Mouse (Mus musculus) CH12.LX (cell line): ENCODE data around the gene Six1. TPM values are rescaled to one million over a fixed set of nuclear protein-coding genes. Genes with fewer than 3 reads are reported as not detected.

Experiments used
- DNase-seq: peaks from one replicate; pipeline ENCODE4 v3.0.0-alpha.2; 2013; ENCODE audit errors: extremely low read depth
- H3K27ac ChIP-seq: 2 replicates; pipeline ENCODE4 v1.5.1; 2012; ENCODE audit warnings: low read depth, mild to moderate bottlenecking, control low read depth, moderate library complexity; ENCODE audit not compliant: insufficient read depth
- H3K27me3 ChIP-seq: replicated peaks from 2 replicates; pipeline ENCODE3; 2012; ENCODE audit warnings: inconsistent platforms
- H3K36me3 ChIP-seq, 2 experiments: replicated peaks in 1 of 2; 2 replicates each; pipeline versions ENCODE3 to v1.6.1; 2012; ENCODE audit warnings: inconsistent platforms in 1 of 2, low read length in 1 of 2, mild to moderate bottlenecking in 1 of 2, mixed read lengths in 1 of 2, moderate library complexity in 1 of 2; ENCODE audit not compliant: control insufficient read depth in 1 of 2, insufficient read depth in 1 of 2
- H3K4me1 ChIP-seq, 2 experiments: 2 replicates each; pipeline ENCODE4 v1.6.1; 2012; ENCODE audit warnings: inconsistent platforms in 1 of 2, moderate library complexity in 1 of 2; ENCODE audit not compliant: insufficient read depth in 2 of 2, control insufficient read depth in 1 of 2
- H3K4me2 ChIP-seq: 2 replicates; pipeline ENCODE4 v1.6.1; 2012; ENCODE audit warnings: low read depth, mild to moderate bottlenecking, control low read depth; ENCODE audit not compliant: poor library complexity, insufficient read depth, severe bottlenecking
- H3K4me3 ChIP-seq, 3 experiments: fragments of 150-350 bp in 1 of 3; sonication (generic) in 1 of 3; replicated peaks in 1 of 3; 2 replicates each; pipeline versions ENCODE3 to v1.5.1; 2011 to 2012; ENCODE audit warnings: low read depth in 2 of 3, low read length in 2 of 3, mild to moderate bottlenecking in 2 of 3, moderate library complexity in 2 of 3, control low read depth in 1 of 3, improper control_type of control experiment in 1 of 3, inconsistent platforms in 1 of 3, mixed read lengths in 1 of 3; ENCODE audit not compliant: poor library complexity in 1 of 3
- H3K79me2 ChIP-seq: replicated peaks from 2 replicates; pipeline ENCODE4 v1.6.1; 2012; ENCODE audit warnings: mild to moderate bottlenecking, moderate library complexity; ENCODE audit not compliant: control insufficient read depth, poor library complexity, insufficient read depth, severe bottlenecking; ENCODE audit errors: extremely low read depth
- H3K9ac ChIP-seq: 2 replicates; pipeline ENCODE4 v1.6.1; 2012; ENCODE audit warnings: low read depth, mild to moderate bottlenecking, control low read depth, moderate library complexity; ENCODE audit not compliant: insufficient read depth
- H3K9me3 ChIP-seq: replicated peaks from 2 replicates; pipeline ENCODE3; 2012; ENCODE audit warnings: low read length, inconsistent platforms, mixed read lengths
- BHLHE40 ChIP-seq: IDR thresholded peaks from 2 replicates; pipeline ENCODE4 v1.6.1; 2011; ENCODE audit warnings: mild to moderate bottlenecking, low read depth, low read length, improper control_type of control experiment
- CHD1 ChIP-seq: IDR thresholded peaks from 2 replicates; pipeline ENCODE4 v1.6.1; 2012; ENCODE audit warnings: low read depth, low read length, improper control_type of control experiment, inconsistent platforms
- CTCF ChIP-seq, 2 experiments: IDR thresholded peaks in 1 of 2; conservative IDR thresholded peaks in 1 of 2; 2 replicates each; pipeline ENCODE4 v1.5.1; 2011 to 2012; ENCODE audit warnings: low read depth in 2 of 2, low read length in 2 of 2, improper control_type of control experiment in 1 of 2, inconsistent platforms in 1 of 2, mild to moderate bottlenecking in 1 of 2, moderate library complexity in 1 of 2
- E2F4 ChIP-seq: IDR thresholded peaks from 2 replicates; pipeline ENCODE4 v1.6.1; 2011; ENCODE audit warnings: low read depth, low read length, improper control_type of control experiment; ENCODE audit not compliant: insufficient replicate concordance
- ETS1 ChIP-seq: conservative IDR thresholded peaks from 2 replicates; pipeline ENCODE4 v1.6.1; 2012; ENCODE audit warnings: low read depth, mild to moderate bottlenecking, inconsistent platforms, low read length, improper control_type of control experiment, moderate library complexity
- GABPA ChIP-seq: IDR thresholded peaks from 2 replicates; pipeline ENCODE4 v1.6.1; 2012; ENCODE audit warnings: low read depth, low read length, improper control_type of control experiment, inconsistent platforms; ENCODE audit not compliant: insufficient replicate concordance
- HCFC1 ChIP-seq: IDR thresholded peaks from 2 replicates; pipeline ENCODE4 v1.6.1; 2012; ENCODE audit warnings: low read depth, mild to moderate bottlenecking, inconsistent platforms, low read length, improper control_type of control experiment
- IRF4 ChIP-seq: IDR thresholded peaks from 2 replicates; pipeline ENCODE4 v1.6.1; 2014; ENCODE audit warnings: low read depth, mild to moderate bottlenecking, inconsistent platforms, low read length, improper control_type of control experiment
- MAX ChIP-seq: IDR thresholded peaks from 2 replicates; pipeline ENCODE4 v1.6.1; 2011; ENCODE audit warnings: low read length, improper control_type of control experiment
- MEF2A ChIP-seq: IDR thresholded peaks from 2 replicates; pipeline ENCODE4 v1.6.1; 2014; ENCODE audit warnings: low read depth, mild to moderate bottlenecking, inconsistent platforms, low read length, improper control_type of control experiment, borderline replicate concordance
- MXI1 ChIP-seq: IDR thresholded peaks from 2 replicates; pipeline ENCODE4 v1.6.1; 2011; ENCODE audit warnings: mild to moderate bottlenecking, low read depth, low read length, improper control_type of control experiment
- MYC ChIP-seq: IDR thresholded peaks from 2 replicates; pipeline ENCODE4 v1.6.1; 2011; ENCODE audit warnings: low read depth, mild to moderate bottlenecking, improper control_type of control experiment, low read length
- NRF1 ChIP-seq: IDR thresholded peaks from 2 replicates; pipeline ENCODE4 v1.6.1; 2014; ENCODE audit warnings: low read depth, mild to moderate bottlenecking, inconsistent platforms, low read length, improper control_type of control experiment, moderate library complexity
- PAX5 ChIP-seq: IDR thresholded peaks from 2 replicates; pipeline ENCODE4 v1.6.1; 2012; ENCODE audit warnings: low read length, inconsistent platforms, mixed read lengths
- POLR2A ChIP-seq: IDR thresholded peaks from 2 replicates; pipeline ENCODE4 v1.6.1; 2011; ENCODE audit warnings: low read depth, mild to moderate bottlenecking, improper control_type of control experiment, low read length
- RCOR1 ChIP-seq: conservative IDR thresholded peaks from 2 replicates; pipeline ENCODE4 v1.6.1; 2012; ENCODE audit warnings: low read depth, mild to moderate bottlenecking, inconsistent platforms, low read length, improper control_type of control experiment
- SIN3A ChIP-seq: IDR thresholded peaks from 2 replicates; pipeline ENCODE4 v1.6.1; 2012; ENCODE audit warnings: low read length, improper control_type of control experiment, inconsistent platforms
- SMC3 ChIP-seq: IDR thresholded peaks from 2 replicates; pipeline ENCODE4 v1.6.1; 2011; ENCODE audit warnings: low read depth, low read length, improper control_type of control experiment
- TBP ChIP-seq: conservative IDR thresholded peaks from 2 replicates; pipeline ENCODE4 v1.6.1; 2011; ENCODE audit warnings: low read depth, low read length, improper control_type of control experiment
- TCF12 ChIP-seq: IDR thresholded peaks from 2 replicates; pipeline ENCODE4 v1.6.1; 2014; ENCODE audit warnings: low read depth, mild to moderate bottlenecking, inconsistent platforms, low read length, improper control_type of control experiment
- UBTF ChIP-seq: IDR thresholded peaks from 2 replicates; pipeline ENCODE4 v1.6.1; 2012; ENCODE audit warnings: low read depth, mild to moderate bottlenecking, inconsistent platforms, low read length, improper control_type of control experiment, moderate library complexity
- USF1 ChIP-seq: IDR thresholded peaks from 2 replicates; pipeline ENCODE4 v1.6.1; 2014; ENCODE audit warnings: low read depth, mild to moderate bottlenecking, inconsistent platforms, low read length, improper control_type of control experiment
- USF2 ChIP-seq: conservative IDR thresholded peaks from 2 replicates; pipeline ENCODE4 v1.6.1; 2011; ENCODE audit warnings: low read depth, low read length, improper control_type of control experiment
- ZC3H11A ChIP-seq: IDR thresholded peaks from 2 replicates; pipeline ENCODE4 v1.6.1; 2012; ENCODE audit warnings: low read depth, mild to moderate bottlenecking, inconsistent platforms, low read length, improper control_type of control experiment
- dilution Hi-C: fragments of 300-500 bp; cut with MboI; formaldehyde crosslinking; loops from 2 replicates; pipeline ENCODE4 v1.14.3; 2020; ENCODE audit warnings: low sequenced_read_pairs; ENCODE audit not compliant: extremely low pct_unique_long_range_greater_than_20kb, extremely low pct_ligation_motif_present
- in situ Hi-C: fragments of 300-500 bp; cut with MboI; formaldehyde crosslinking; loops from 3 replicates; pipeline ENCODE4 v1.14.3; 2019; ENCODE audit warnings: low sequenced_read_pairs, low pct_ligation_motif_present, low pct_unique_long_range_greater_than_20kb, mixed read lengths
- polyA plus RNA-seq: library from polyadenylated mRNA; unstranded; fragments of >175 nt; gene quantifications from 2 replicates; pipeline ENCODE4 v1.2.1, GENCODE M21; 2012; ENCODE audit warnings: low read depth; ENCODE audit not compliant: insufficient read length
- total RNA-seq, 2 experiments: library from RNA; depleted of rRNA; stranded (reverse); fragments of 300-350 nt in 1 of 2; fragments of >200 nt in 1 of 2; gene quantifications; 2 replicates each; pipeline ENCODE4 v1.2.3; 2012 to 2014

The Six1 gene
- total and polyA plus RNA-seq, 3 experiments = 7.9 to 16.5 (median 9.5) TPM

- peak; percentile 39 for DNase-seq
- dilution Hi-C loops (no loop called here), in situ Hi-C loops (loop anchor here (25.0 kb wide), 1 partner anchor 266 kb away; no protein-coding TSS in a partner anchor)
- H3K27ac ChIP-seq = peak overlapping the region; percentile 66
- H3K9ac ChIP-seq = peak overlapping the region; percentile 91
- H3K36me3 ChIP-seq = peaks cover 0 to 10% of the 10 kb centered on the region in 2 experiments
- H3K27me3 ChIP-seq = peaks cover 35% of the 10 kb centered on the region
- H3K9me3 ChIP-seq = no peaks in the 10 kb centered on the region
- H3K79me2 ChIP-seq = peaks cover 24% of the 10 kb centered on the region
- H3K4me3 ChIP-seq = peak overlapping the region; percentile 75 to 87 (median 85)
- peak; percentile 6; the same call in 1 of the 2 replicates for TF ChIP-seq CHD1
- TF ChIP-seq E2F4 = no peak
- no peak for TF ChIP-seq ETS1
- TF ChIP-seq IRF4 = no peak; the same call in 1 of the 2 replicates
- TF ChIP-seq PAX5 = no peak
- no peak for TF ChIP-seq USF2
- 0 out of 2 replicates have a peak, but pooled peaks have one; percentile 12 for TF ChIP-seq NRF1
- TF ChIP-seq BHLHE40 = peak; percentile 65
- TF ChIP-seq POLR2A = 0 out of 2 replicates have a peak, but pooled peaks have one; percentile 12
- TF ChIP-seq MEF2A = no peak; the same call in 1 of the 2 replicates
- peak in 1 of 2 experiments; percentile 44; a peak in 2 of 4 replicates for TF ChIP-seq CTCF (conservative IDR thresholded peaks at IDR 0.05 in 1 of 2, IDR thresholded peaks at IDR 0.05 in 1 of 2; ENCODE audit: low read depth in 2 of 2, low read length in 2 of 2)
- TF ChIP-seq MAX = 0 out of 2 replicates have a peak, but pooled peaks have one; percentile 4
- peak; percentile 86 for TF ChIP-seq MXI1
- 0 out of 2 replicates have a peak, but pooled peaks have one; percentile 24 for TF ChIP-seq MYC
- TF ChIP-seq SMC3 = peak; percentile 21; the same call in 1 of the 2 replicates
- no peak for TF ChIP-seq HCFC1
- peaks cover 0 to 24% of the 10 kb centered on the region in 2 experiments; a peak in 2 of 4 replicates for H3K4me1 ChIP-seq
- peak overlapping the region; percentile 60 for H3K4me2 ChIP-seq
These were observed 7.7 kb downstream of the Six1 start for GRCm38 (mm10) chr12:73045724-73046606.

DNA sequence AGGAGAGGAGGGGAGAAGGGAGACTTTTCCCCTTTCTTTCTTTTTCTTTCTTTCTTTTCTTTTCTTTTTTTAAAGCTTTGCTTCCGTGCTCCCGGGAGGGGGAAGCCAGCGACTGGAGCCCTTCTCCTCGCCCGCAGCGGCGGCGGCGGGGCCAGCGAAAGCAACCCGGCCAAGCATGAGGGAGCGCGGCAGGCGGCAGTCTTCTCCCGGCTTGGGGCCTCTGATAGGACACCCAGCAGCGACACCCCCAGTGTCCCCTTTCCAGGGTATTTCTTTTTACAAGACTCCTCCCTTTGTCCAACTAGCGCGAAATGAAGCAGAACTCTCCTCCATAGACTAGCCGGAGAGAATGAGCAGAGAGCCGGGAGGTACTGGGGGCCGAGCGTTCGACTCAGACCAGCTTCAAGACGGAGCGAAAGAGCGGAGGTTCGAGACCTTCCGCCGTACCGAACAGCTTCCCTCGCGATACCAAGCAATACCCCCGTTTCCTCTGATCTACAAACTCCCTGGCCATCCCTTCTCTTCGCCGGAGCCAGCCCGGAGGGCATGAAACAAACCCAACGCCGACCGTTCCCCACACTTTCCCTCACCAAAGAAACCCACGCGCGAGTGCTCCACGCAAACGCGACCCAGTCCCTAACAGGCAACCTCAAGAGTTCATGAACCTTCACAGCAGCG lies 8.5 kb downstream of the Six1 start:
- dilution Hi-C loops (no loop called here), in situ Hi-C loops (loop anchor here (25.0 kb wide), 1 partner anchor 267 kb away; no protein-coding TSS in a partner anchor)
- peaks cover 24% of the 10 kb centered on the region for H3K79me2 ChIP-seq
- H3K27ac ChIP-seq = peak overlapping the region; percentile 66
- H3K9ac ChIP-seq = peak overlapping the region; percentile 91
- peaks cover 0 to 24% of the 10 kb centered on the region in 2 experiments; a peak in 2 of 4 replicates for H3K4me1 ChIP-seq
- H3K27me3 ChIP-seq = peaks cover 28% of the 10 kb centered on the region
- H3K36me3 ChIP-seq = peaks cover under 1 to 16% of the 10 kb centered on the region in 2 experiments
- H3K4me3 ChIP-seq = peak overlapping the region; percentile 75 to 87 (median 85)
- TF ChIP-seq CTCF (conservative IDR thresholded peaks at IDR 0.05 in 1 of 2, IDR thresholded peaks at IDR 0.05 in 1 of 2; ENCODE audit: low read depth in 2 of 2, low read length in 2 of 2) (peak in 1 of 2 experiments; percentile 17; a peak in 2 of 4 replicates), POLR2A (peak; percentile 41; the same call in 1 of the 2 replicates), USF1 (no peak), RCOR1 (no peak), SIN3A (peak; percentile 34; the same call in 1 of the 2 replicates), TCF12 (no peak), UBTF (peak; percentile 92; the same call in 1 of the 2 replicates), ZC3H11A (no peak), CHD1 (peak; percentile 47; the same call in 1 of the 2 replicates), GABPA (no peak), TBP (0 out of 2 replicates have a peak, but pooled peaks have one; percentile 24)
- H3K4me2 ChIP-seq = peak overlapping the region; percentile 58; the same call in 1 of the 2 replicates
- H3K9me3 ChIP-seq = no peaks in the 10 kb centered on the region
- peak; percentile 56 for DNase-seq
